Mouse (Mus musculus) bone marrow macrophage, adult 2 months (primary cell): ENCODE results near the gene Ate1.

Experiments used
- CTCF ChIP-seq: IDR thresholded peaks from 2 replicates; pipeline ENCODE4 v1.5.1; 2012; ENCODE audit warnings: low read depth, mild to moderate bottlenecking, low read length, moderate library complexity
- POLR2A ChIP-seq: IDR thresholded peaks from 2 replicates; pipeline ENCODE4 v1.6.1; 2012; ENCODE audit warnings: mild to moderate bottlenecking, low read depth, low read length, borderline replicate concordance

DNA sequence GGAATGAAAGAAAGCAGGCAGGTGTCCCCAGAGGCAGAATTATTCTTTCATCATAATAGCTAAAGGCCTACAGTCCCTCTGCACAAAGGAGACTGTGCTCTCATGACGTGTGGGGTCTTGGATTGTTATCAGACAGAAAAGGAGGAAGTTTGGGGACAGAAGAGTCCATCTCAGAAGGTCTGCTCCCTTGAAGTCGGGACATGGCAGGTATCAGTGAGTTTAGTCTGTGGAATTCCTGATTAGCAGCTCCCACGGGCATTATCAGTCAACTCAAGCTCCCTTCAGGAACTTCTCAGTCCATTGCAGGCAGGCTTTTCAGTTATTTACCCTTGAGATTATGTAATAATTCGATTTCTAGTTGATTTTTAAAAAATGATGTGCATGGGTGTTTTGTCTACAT, 43.7 kb upstream of the Ate1 start:
- TF ChIP-seq POLR2A = no peak
- no peak for TF ChIP-seq CTCF
